Mouse (Mus musculus): ENCODE measurements around the gene Lefty2. TPM values are rescaled to one million over a fixed set of nuclear protein-coding genes. Genes with fewer than 3 reads are reported as not detected.

The Lefty2 gene
- polyA plus RNA-seq, 1 experiment from 2014 or later, result not detected

GRCm38 (mm10) chr1:180940776-180941460, 48.0 kb downstream of the Lefty2 start:
- Histone ChIP-seq H3K36me3 (replicated peaks; ENCODE audit: insufficient read depth, low read length) (no peaks in the 10 kb centered on the region), H3K4me3 (ENCODE audit: low read depth, low read length) (peak overlapping the region; percentile 80; the same call in 1 of the 2 replicates), H3K9me3 (ENCODE audit: low read length) (no peaks in the 10 kb centered on the region), H3K27me3 (ENCODE audit: insufficient read depth, low read length) (no peaks in the 10 kb centered on the region), H3K4me1 (ENCODE audit: insufficient read depth) (peaks cover 54% of the 10 kb centered on the region), H3K4me2 (ENCODE audit: low read depth, low read length) (peak overlapping the region; percentile 86; the same call in 1 of the 2 replicates), H3K9ac (replicated peaks) (peak overlapping the region; percentile 91; the same call in 1 of the 2 replicates), H3K27ac (ENCODE audit: low read depth) (0 out of 2 replicates have a peak overlapping the region, but pooled peaks have one; percentile 93)
- 65% methylated on average over 7 of the region's 7 CpGs for WGBS (ENCODE audit: insufficient replicate concordance)
- ATAC-seq (no peak), DNase-seq (no peak)
- TF ChIP-seq EP300 (IDR thresholded peaks at IDR 0.05; ENCODE audit: low read depth) (no peak), CTCF (IDR thresholded peaks at IDR 0.05; ENCODE audit: low read depth) (no peak)

- no peaks in the 10 kb centered on the region for H3K27me3 ChIP-seq (ENCODE audit: insufficient read depth, low read length)
- H3K27ac ChIP-seq (ENCODE audit: low read depth), result peak overlapping the region; percentile 93
- peak; percentile 3; the same call in 1 of the 2 replicates for ATAC-seq
- 8% methylated on average over 18 of the region's 18 CpGs for WGBS (ENCODE audit: insufficient replicate concordance)
- H3K4me2 ChIP-seq (ENCODE audit: low read depth, low read length), result peak overlapping the region; percentile 86
- H3K4me3 ChIP-seq (ENCODE audit: low read depth, low read length), result peak overlapping the region; percentile 80
- no peak for TF ChIP-seq EP300 (IDR thresholded peaks at IDR 0.05; ENCODE audit: low read depth)
- no peak for TF ChIP-seq CTCF (IDR thresholded peaks at IDR 0.05; ENCODE audit: low read depth)
- DNase-seq, result no peak
- H3K9me3 ChIP-seq (ENCODE audit: low read length), result no peaks in the 10 kb centered on the region
- no peaks in the 10 kb centered on the region for H3K36me3 ChIP-seq (replicated peaks; ENCODE audit: insufficient read depth, low read length)
- H3K9ac ChIP-seq (replicated peaks), result peak overlapping the region; percentile 91
- peaks cover 57% of the 10 kb centered on the region for H3K4me1 ChIP-seq (ENCODE audit: insufficient read depth)
Measured at GRCm38 (mm10) chr1:180941726-180942125, 48.8 kb downstream of the Lefty2 start.

- peak within 1 kb of the TSS; percentile 93 for H3K27ac ChIP-seq (ENCODE audit: low read depth)
- 0% methylated on average over 67 of the region's 73 CpGs for WGBS (ENCODE audit: insufficient replicate concordance)
Measured at GRCm38 (mm10) chr1:180942166-180943031, 49.5 kb downstream of the Lefty2 start, which contains the start of gene Tmem63a. Tmem63a (plus strand) TSS chr1:180942344.

GRCm38 (mm10) chr1:180943032-180943644, 50.2 kb downstream of the Lefty2 start:
- peak overlapping the region; percentile 93 for H3K27ac ChIP-seq (ENCODE audit: low read depth)
- H3K36me3 ChIP-seq (replicated peaks; ENCODE audit: insufficient read depth, low read length), result peaks cover 4% of the 10 kb centered on the region
- ATAC-seq (no peak), DNase-seq (no peak)
- H3K4me3 ChIP-seq (ENCODE audit: low read depth, low read length), result peak overlapping the region; percentile 80
- peak overlapping the region; percentile 91 for H3K9ac ChIP-seq (replicated peaks)
- peaks cover 51% of the 10 kb centered on the region for H3K4me1 ChIP-seq (ENCODE audit: insufficient read depth)
- TF ChIP-seq EP300 (IDR thresholded peaks at IDR 0.05; ENCODE audit: low read depth) (no peak), CTCF (IDR thresholded peaks at IDR 0.05; ENCODE audit: low read depth) (no peak)
- H3K27me3 ChIP-seq (ENCODE audit: insufficient read depth, low read length), result no peaks in the 10 kb centered on the region
- H3K4me2 ChIP-seq (ENCODE audit: low read depth, low read length), result peak overlapping the region; percentile 86
- WGBS (ENCODE audit: insufficient replicate concordance), result 59% methylated on average over 11 of the region's 11 CpGs
- no peaks in the 10 kb centered on the region for H3K9me3 ChIP-seq (ENCODE audit: low read length)

More at GRCm38 (mm10) chr1:180942166-180943031, 49.5 kb downstream of the Lefty2 start, which contains the start of gene Tmem63a:
- H3K9ac ChIP-seq (replicated peaks), result peak within 1 kb of the TSS; percentile 91
- H3K4me2 ChIP-seq (ENCODE audit: low read depth, low read length), result peak within 1 kb of the TSS; percentile 86
- peak within 1 kb of the TSS; percentile 80 for H3K4me3 ChIP-seq (ENCODE audit: low read depth, low read length)
- peak; percentile 87 for DNase-seq
- peaks cover 54% of the 10 kb centered on the region for H3K4me1 ChIP-seq (ENCODE audit: insufficient read depth)
- no peaks in the 10 kb centered on the region for H3K9me3 ChIP-seq (ENCODE audit: low read length)
- no peak for TF ChIP-seq CTCF (IDR thresholded peaks at IDR 0.05; ENCODE audit: low read depth)
- no peak for TF ChIP-seq EP300 (IDR thresholded peaks at IDR 0.05; ENCODE audit: low read depth)
- H3K27me3 ChIP-seq (ENCODE audit: insufficient read depth, low read length), result no peaks in the 10 kb centered on the region
- ATAC-seq, result peak; percentile 75
- H3K36me3 ChIP-seq (replicated peaks; ENCODE audit: insufficient read depth, low read length), result peaks cover 4% of the 10 kb centered on the region

- 60% methylated on average over 1 of the region's 1 CpGs for WGBS (ENCODE audit: insufficient replicate concordance)
- Histone ChIP-seq H3K9ac (replicated peaks) (peak overlapping the region; percentile 91), H3K27ac (ENCODE audit: low read depth) (peak overlapping the region; percentile 93), H3K4me2 (ENCODE audit: low read depth, low read length) (peak overlapping the region; percentile 86), H3K9me3 (ENCODE audit: low read length) (no peaks in the 10 kb centered on the region), H3K27me3 (ENCODE audit: insufficient read depth, low read length) (no peaks in the 10 kb centered on the region), H3K4me1 (ENCODE audit: insufficient read depth) (peaks cover 51% of the 10 kb centered on the region), H3K4me3 (ENCODE audit: low read depth, low read length) (peak overlapping the region; percentile 80; the same call in 1 of the 2 replicates), H3K36me3 (replicated peaks; ENCODE audit: insufficient read depth, low read length) (peaks cover 11% of the 10 kb centered on the region)
- TF ChIP-seq CTCF (IDR thresholded peaks at IDR 0.05; ENCODE audit: low read depth) (peak; percentile 42), EP300 (IDR thresholded peaks at IDR 0.05; ENCODE audit: low read depth) (no peak)
- ATAC-seq (no peak), DNase-seq (no peak)
Measured at GRCm38 (mm10) chr1:180943896-180944295, 51.0 kb downstream of the Lefty2 start.
